9 mouse cellular contexts compared by ENCODE assay signal in the genomic region with DNA sequence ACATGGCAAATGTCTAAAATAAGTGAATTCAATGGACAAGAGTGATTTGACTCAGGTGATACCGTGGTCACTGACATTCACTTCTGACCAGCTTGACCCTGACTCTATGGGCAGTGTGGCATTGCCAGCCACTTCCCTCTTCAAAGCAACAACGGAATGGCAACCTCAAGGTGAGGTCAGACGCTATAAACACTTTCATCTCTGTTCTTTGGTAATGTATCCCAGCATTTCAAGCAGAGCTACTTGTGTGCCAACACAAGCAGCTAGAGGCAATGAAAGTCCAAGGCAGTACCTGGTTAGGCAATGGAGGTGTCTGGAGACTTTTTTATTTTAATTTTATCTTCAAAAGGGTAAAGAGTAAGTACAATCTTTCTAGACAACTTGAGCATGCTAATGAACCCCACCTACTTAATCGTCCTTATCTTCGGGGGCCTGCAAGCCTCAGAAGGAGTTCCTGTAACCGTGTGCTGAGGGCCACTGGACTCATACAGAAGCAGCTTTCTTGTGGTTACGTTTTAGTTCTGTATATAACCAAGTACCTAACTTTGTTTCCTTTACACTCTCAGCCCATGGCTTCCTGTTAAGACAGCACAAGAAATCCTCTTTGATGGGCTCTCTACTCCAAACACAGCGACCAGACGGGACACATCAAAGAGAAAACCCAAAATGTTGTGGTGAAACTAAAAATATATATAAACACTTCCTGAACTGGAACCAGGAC.
DNase-seq lines count a peak whose midpoint lies in the region; ATAC-seq and TF ChIP-seq lines count a peak whose summit lies in the region.
"Had no signal": no experiment of that assay in that cellular context is flagged by ENCODE, and none has a peak within 500 bp of the region (broad histone marks: within the 10 kb centered on the region; RNA-seq: fewer than 3 reads in every experiment).

No protein-coding gene starts in this region.

- H3K4me3 ChIP-seq in embryonic facial prominence, embryonic 15.5 days (replicated peaks), result no peak overlapping the region
- H3K4me3 ChIP-seq in embryonic facial prominence, embryonic 10.5 days, result no peak overlapping the region
- no peak overlapping the region for H3K4me3 ChIP-seq in liver, adult 2 months (ENCODE audit: insufficient read depth, low read depth, low read length)
- H3K4me3 ChIP-seq in stomach, embryonic 16.5 days (replicated peaks; ENCODE audit: low read length), result no peak overlapping the region

- peak overlapping the region; percentile 68; the same call in 1 of the 2 replicates for H3K27ac ChIP-seq in embryonic facial prominence, embryonic 15.5 days (replicated peaks)
- H3K27ac ChIP-seq in embryonic facial prominence, embryonic 10.5 days (replicated peaks), result no peak overlapping the region
- H3K27ac ChIP-seq in liver, adult 2 months (replicated peaks; ENCODE audit: insufficient read depth, low read depth, low read length), result no peak overlapping the region
- H3K27ac ChIP-seq in stomach, embryonic 16.5 days (ENCODE audit: low read length), result peak overlapping the region; percentile 25; the same call in 1 of the 2 replicates

- no peaks in the 10 kb centered on the region for H3K36me3 ChIP-seq in embryonic facial prominence, embryonic 15.5 days
- H3K36me3 ChIP-seq in embryonic facial prominence, embryonic 10.5 days (replicated peaks), result no peaks in the 10 kb centered on the region
- H3K36me3 ChIP-seq in liver, adult 2 months (ENCODE audit: control insufficient read depth, insufficient read depth, low read length), result no peaks in the 10 kb centered on the region
- no peaks in the 10 kb centered on the region for H3K36me3 ChIP-seq in stomach, embryonic 16.5 days (ENCODE audit: control insufficient read depth, insufficient read depth, low read length)

- no peaks in the 10 kb centered on the region for H3K9me3 ChIP-seq in embryonic facial prominence, embryonic 15.5 days (replicated peaks)
- no peaks in the 10 kb centered on the region for H3K9me3 ChIP-seq in embryonic facial prominence, embryonic 10.5 days
- no peaks in the 10 kb centered on the region for H3K9me3 ChIP-seq in stomach, embryonic 16.5 days (replicated peaks; ENCODE audit: control insufficient read depth, low read length)

- H3K4me1 ChIP-seq in embryonic facial prominence, embryonic 15.5 days, result peaks cover 5% of the 10 kb centered on the region; the same call in 1 of the 2 replicates
- H3K4me1 ChIP-seq in embryonic facial prominence, embryonic 10.5 days, result peaks cover 13% of the 10 kb centered on the region
- 0 out of 2 replicates have a peak, but pooled peaks cover 2% of the 10 kb centered on the region for H3K4me1 ChIP-seq in liver, adult 2 months (ENCODE audit: control insufficient read depth, insufficient read depth, low read length)
- H3K4me1 ChIP-seq in stomach, embryonic 16.5 days (ENCODE audit: control insufficient read depth, insufficient read depth, low read length), result no peaks in the 10 kb centered on the region

- TF ChIP-seq POLR2A in liver, adult 2 months (IDR thresholded peaks at IDR 0.05; ENCODE audit: extremely low read depth, insufficient read depth, low read length), result no peak

- no peak for DNase-seq in embryonic facial prominence, embryonic 10.5 days (ENCODE audit: low spot score)
- DNase-seq in thymus, postnatal 0 days (ENCODE audit: low spot score), result peak; percentile 39
- no peak for DNase-seq in thymus, adult 18-20 months
- DNase-seq in liver, adult 2 months (ENCODE audit: extremely low read depth, low read depth, low spot score), result peak; percentile 56
- DNase-seq in layer of hippocampus, adult 9-11 months, result no peak
- DNase-seq in yolk sac, embryonic 10.5 days (ENCODE audit: low spot score), result no peak
- DNase-seq: cerebellum, adult 9-10 months had no signal

- 57% methylated on average over 9 of the region's 9 CpGs for WGBS in embryonic facial prominence, embryonic 15.5 days
- WGBS in embryonic facial prominence, embryonic 10.5 days, result 84% methylated on average over 9 of the region's 9 CpGs
- 70% methylated on average over 9 of the region's 9 CpGs for WGBS in liver, adult 2 months
- 56% methylated on average over 9 of the region's 9 CpGs for WGBS in stomach, embryonic 16.5 days

- H3K9ac ChIP-seq in embryonic facial prominence, embryonic 15.5 days, result no peak overlapping the region
- H3K9ac ChIP-seq in liver, adult 2 months (ENCODE audit: low read depth, low read length), result no peak overlapping the region
- H3K9ac ChIP-seq in stomach, embryonic 16.5 days (ENCODE audit: low read length), result no peak overlapping the region

- no peak overlapping the region for H3K4me2 ChIP-seq in embryonic facial prominence, embryonic 15.5 days (replicated peaks)
- H3K4me2 ChIP-seq in stomach, embryonic 16.5 days (ENCODE audit: low read depth, low read length), result no peak overlapping the region

- TF ChIP-seq CTCF in liver, adult 2 months (IDR thresholded peaks at IDR 0.05; ENCODE audit: low read depth, low read length), result no peak

- H3K79me2 ChIP-seq in liver, adult 2 months (ENCODE audit: control insufficient read depth, insufficient read depth, low read length), result no peaks in the 10 kb centered on the region

- ATAC-seq in embryonic facial prominence, embryonic 15.5 days (ENCODE audit: insufficient number of reproducible peaks, low FRiP score, low TSS enrichment, low read depth), result peak; percentile 24; the same call in 1 of the 2 replicates
- ATAC-seq in stomach, embryonic 16.5 days (ENCODE audit: insufficient read depth, low FRiP score), result no peak

- H3K27me3 ChIP-seq in embryonic facial prominence, embryonic 15.5 days, result no peaks in the 10 kb centered on the region
- H3K27me3 ChIP-seq in embryonic facial prominence, embryonic 10.5 days (replicated peaks; ENCODE audit: low read depth, poor library complexity, severe bottlenecking), result no peaks in the 10 kb centered on the region
- H3K27me3 ChIP-seq in liver, adult 2 months (ENCODE audit: control insufficient read depth, insufficient read depth, low read length), result no peaks in the 10 kb centered on the region
- H3K27me3 ChIP-seq in stomach, embryonic 16.5 days (ENCODE audit: control insufficient read depth, insufficient read depth, low read length), result no peaks in the 10 kb centered on the region

Comparison
In these comparisons a context has a peak if more than half of its experiments do, and no peak if none do; other contexts are left out.
1. H3K27ac ChIP-seq: peak in embryonic facial prominence, embryonic 15.5 days (single experiment) and stomach, embryonic 16.5 days (single experiment); none in embryonic facial prominence, embryonic 10.5 days (single experiment) and liver, adult 2 months (single experiment).
2. DNase-seq: peak in thymus, postnatal 0 days (single experiment) and liver, adult 2 months (single experiment); none in embryonic facial prominence, embryonic 10.5 days (single experiment), thymus, adult 18-20 months (0 of 2), layer of hippocampus, adult 9-11 months (single experiment) and yolk sac, embryonic 10.5 days (single experiment).